Mouse (Mus musculus): ENCODE measurements at regions not wholly inside any gene's neighbourhood (a gene's known extent, or its start where the extent isn't known, plus 50 kb on each side); places are given as distances from the start of the nearest gene placed in this dataset.

DNA sequence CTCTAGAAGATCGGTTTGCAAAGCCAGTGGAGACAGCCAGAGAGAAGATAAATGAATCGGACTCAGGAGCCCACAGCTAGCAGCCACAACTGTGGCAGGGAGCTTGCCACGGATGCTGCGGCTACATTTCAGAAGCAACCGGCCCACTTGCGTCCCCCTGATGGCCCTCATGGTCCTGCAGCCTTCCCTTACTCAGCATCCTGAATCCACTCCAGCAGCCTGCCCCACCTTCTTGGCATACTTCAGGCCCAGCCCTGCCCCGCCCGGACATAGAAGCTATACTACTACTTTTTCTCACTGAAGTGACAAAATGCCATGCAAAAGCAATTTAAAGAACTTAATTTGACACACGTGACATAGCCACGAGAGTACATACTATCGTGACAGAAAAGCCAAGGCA, 335.4 kb upstream of the Trib2 start:
- TF ChIP-seq POLR2A (IDR thresholded peaks at IDR 0.05; ENCODE audit: low read depth, low read length) (no peak), CTCF (IDR thresholded peaks at IDR 0.05; ENCODE audit: extremely low read depth, insufficient read length, insufficient replicate concordance, low read depth, low read length) (no peak)

Measured in small intestine, adult 2 months (tissue).